Mouse (Mus musculus) ES-CJ7 (cell line): ENCODE measurements at regions not wholly inside any gene's neighbourhood (a gene's known extent, or its start where the extent isn't known, plus 50 kb on each side); places are given as distances from the start of the nearest gene placed in this dataset.

Experiments used
- DNase-seq: peaks from one replicate; pipeline ENCODE4 v3.0.0; 2011; ENCODE audit warnings: low read depth, low spot score

GRCm38 (mm10) chr14:14596057-14596809 lies 105.8 kb upstream of the Slc4a7 start:
- DNase-seq = no peak

GRCm38 (mm10) chr14:14599586-14599985 lies 102.5 kb upstream of the Slc4a7 start:
- no peak for DNase-seq

GRCm38 (mm10) chr14:14599990-14600389 lies 102.1 kb upstream of the Slc4a7 start:
- DNase-seq = no peak

- DNase-seq = no peak
Measured at GRCm38 (mm10) chr14:14603439-14603838, 98.6 kb upstream of the Slc4a7 start.

- no peak for DNase-seq
Measured at GRCm38 (mm10) chr14:14607074-14607473, 95.0 kb upstream of the Slc4a7 start.

GRCm38 (mm10) chr14:14612245-14612644 lies 89.8 kb upstream of the Slc4a7 start:
- DNase-seq = no peak

- no peak for DNase-seq
Measured at GRCm38 (mm10) chr14:14620316-14620715, 81.8 kb upstream of the Slc4a7 start.

GRCm38 (mm10) chr14:14628673-14629072 lies 73.4 kb upstream of the Slc4a7 start:
- DNase-seq = no peak

GRCm38 (mm10) chr14:14631750-14632149 lies 70.3 kb upstream of the Slc4a7 start:
- peak; percentile 45 for DNase-seq

- peak; percentile 84 for DNase-seq
Measured at GRCm38 (mm10) chr14:14632471-14632870, 69.6 kb upstream of the Slc4a7 start.

- peak; percentile 87 for DNase-seq
Measured at GRCm38 (mm10) chr14:14632951-14633931, 68.8 kb upstream of the Slc4a7 start.

GRCm38 (mm10) chr14:14634021-14634420 lies 68.1 kb upstream of the Slc4a7 start:
- peak; percentile 55 for DNase-seq

- no peak for DNase-seq
Measured at GRCm38 (mm10) chr14:14639102-14640015, 62.7 kb upstream of the Slc4a7 start.

- DNase-seq = no peak
Measured at GRCm38 (mm10) chr14:14640023-14640441, 62.0 kb upstream of the Slc4a7 start.

GRCm38 (mm10) chr14:14640557-14640956 lies 61.5 kb upstream of the Slc4a7 start:
- DNase-seq = no peak

GRCm38 (mm10) chr14:14643533-14643932 lies 58.5 kb upstream of the Slc4a7 start:
- DNase-seq = no peak

GRCm38 (mm10) chr14:14645084-14645483 lies 57.0 kb upstream of the Slc4a7 start:
- DNase-seq = no peak
